Mouse (Mus musculus): ENCODE results near the gene Erf.

DNA sequence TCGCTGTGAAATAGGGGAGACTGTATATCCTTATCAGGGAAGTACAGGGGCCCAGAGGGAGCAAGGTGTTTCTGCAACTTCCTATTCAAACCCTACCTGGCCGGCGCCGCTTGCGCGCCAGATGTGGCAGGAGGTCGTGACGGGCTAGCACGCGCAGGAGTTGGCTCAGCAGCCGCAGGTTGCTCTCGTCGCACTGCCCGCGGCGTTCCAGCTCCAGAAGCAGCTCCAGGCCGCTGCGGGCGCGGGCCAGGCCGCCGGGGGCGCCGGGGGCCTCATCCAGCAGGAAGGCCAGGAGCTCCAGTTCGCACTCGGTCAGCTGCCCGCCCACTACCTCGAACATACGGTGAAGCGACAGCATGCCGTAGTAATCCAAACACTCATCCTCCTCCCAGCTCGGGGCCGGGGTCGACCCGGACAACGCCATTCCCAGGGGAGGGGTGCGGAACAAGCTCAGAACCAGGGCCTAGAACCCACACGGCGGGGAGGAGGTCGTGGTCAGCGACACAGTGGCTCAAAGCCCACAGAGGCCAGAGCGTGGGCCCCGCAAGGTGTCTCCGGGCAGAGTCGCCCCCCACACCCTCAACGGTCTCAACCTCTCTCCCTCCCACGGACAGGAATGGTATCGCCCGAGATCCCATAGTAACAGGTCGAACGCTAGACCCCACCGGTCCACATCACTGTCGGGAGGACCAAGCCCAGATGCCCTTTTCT, 31.7 kb downstream of the Erf start:
- TF ChIP-seq GATA1 (IDR thresholded peaks at IDR 0.05; ENCODE audit: borderline replicate concordance, low read length), result no peak
- TF ChIP-seq FLI1 (IDR thresholded peaks at IDR 0.05; ENCODE audit: low read length), result no peak

Measured in megakaryocyte, embryonic 14.5 days (primary cell).